Mouse (Mus musculus) thymus, adult 18-20 months (tissue): ENCODE results near the gene Hnrnpr.
A peak's percentile ranks its signal among the peaks of the same experiment; 100 is the strongest.

Source experiments
- DNase-seq, 2 experiments: peaks; one replicate each; pipeline ENCODE4 v3.0.0; 2022; ENCODE audit warnings: mixed read lengths in 2 of 2

The Hnrnpr gene

GRCm38 (mm10) chr4:136309780-136310179, 962 bp upstream of the Hnrnpr start:
- peak; percentile 36 to 43 for DNase-seq

GRCm38 (mm10) chr4:136311042-136311999, 579 bp downstream of the Hnrnpr start:
- peak; percentile 60 to 61 for DNase-seq

- no peak for DNase-seq
These were observed 1.9 kb downstream of the Hnrnpr start for GRCm38 (mm10) chr4:136312616-136313015.

- DNase-seq = no peak
These were observed 6.9 kb downstream of the Hnrnpr start for GRCm38 (mm10) chr4:136317667-136318066.

GRCm38 (mm10) chr4:136320016-136320415, 9.3 kb downstream of the Hnrnpr start:
- no peak for DNase-seq

GRCm38 (mm10) chr4:136324226-136324625, 13.5 kb downstream of the Hnrnpr start:
- no peak for DNase-seq

- no peak for DNase-seq
These were observed 16.5 kb downstream of the Hnrnpr start for GRCm38 (mm10) chr4:136327238-136327637.

GRCm38 (mm10) chr4:136328115-136328514, 17.4 kb downstream of the Hnrnpr start:
- DNase-seq = no peak

- DNase-seq = no peak
These were observed 21.0 kb downstream of the Hnrnpr start for GRCm38 (mm10) chr4:136331709-136332108.

- DNase-seq = no peak
These were observed 22.4 kb downstream of the Hnrnpr start for GRCm38 (mm10) chr4:136333191-136333590.

- no peak for DNase-seq
These were observed 24.3 kb downstream of the Hnrnpr start for GRCm38 (mm10) chr4:136335065-136335464.

GRCm38 (mm10) chr4:136337129-136337528, 26.4 kb downstream of the Hnrnpr start:
- no peak for DNase-seq

GRCm38 (mm10) chr4:136349616-136350015, 38.9 kb downstream of the Hnrnpr start:
- DNase-seq = no peak

GRCm38 (mm10) chr4:136357026-136357425, 46.3 kb downstream of the Hnrnpr start:
- DNase-seq = no peak

- DNase-seq = no peak
These were observed 46.7 kb downstream of the Hnrnpr start for GRCm38 (mm10) chr4:136357429-136357828.

GRCm38 (mm10) chr4:136367856-136368255, 57.1 kb downstream of the Hnrnpr start:
- no peak for DNase-seq

GRCm38 (mm10) chr4:136369727-136370126, 59.0 kb downstream of the Hnrnpr start:
- DNase-seq = peak in 1 of 2 experiments; percentile 23

- DNase-seq = no peak
These were observed 62.9 kb downstream of the Hnrnpr start for GRCm38 (mm10) chr4:136373494-136374181.

- DNase-seq = no peak
These were observed 66.3 kb downstream of the Hnrnpr start for GRCm38 (mm10) chr4:136377001-136377400.

GRCm38 (mm10) chr4:136383052-136383451, 72.3 kb downstream of the Hnrnpr start:
- DNase-seq = no peak

GRCm38 (mm10) chr4:136383839-136384238, 73.1 kb downstream of the Hnrnpr start:
- DNase-seq = no peak

- no peak for DNase-seq
These were observed 76.5 kb downstream of the Hnrnpr start for GRCm38 (mm10) chr4:136387261-136387660.

- no peak for DNase-seq
These were observed 91.1 kb downstream of the Hnrnpr start for GRCm38 (mm10) chr4:136401806-136402205.

GRCm38 (mm10) chr4:136407831-136408230, 97.1 kb downstream of the Hnrnpr start:
- no peak for DNase-seq
